Mouse (Mus musculus): ENCODE measurements at regions not wholly inside any gene's neighbourhood (a gene's known extent, or its start where the extent isn't known, plus 50 kb on each side); places are given as distances from the start of the nearest gene placed in this dataset.
"Not testable (repeated sequence)": the region's sequence is repeated elsewhere in the genome, so short reads cannot be mapped to it uniquely, and the experiment has no call there.

DNA sequence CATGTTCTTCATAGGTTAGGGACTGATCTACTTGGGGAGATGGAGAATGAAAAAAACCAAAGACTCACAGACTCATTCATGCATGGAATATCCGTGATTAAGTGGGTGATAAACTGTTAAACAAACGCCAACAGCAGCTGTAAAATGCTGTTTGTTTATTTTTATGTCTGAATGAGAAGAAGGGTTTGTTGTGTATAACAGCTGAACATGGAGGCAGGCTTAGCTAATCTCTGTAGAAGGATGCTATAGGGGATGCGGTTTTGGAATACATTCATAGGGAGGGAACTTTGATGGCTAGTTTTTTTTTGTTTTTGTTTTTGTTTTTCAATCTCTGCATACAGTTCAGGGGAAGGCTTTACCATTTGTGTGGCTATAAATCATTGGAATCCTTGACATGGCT, 977.1 kb upstream of the Cdh8 start:
- Histone ChIP-seq H3K4me2 (no peak overlapping the region), H3K9me3 (no peaks in the 10 kb centered on the region), H3K9ac (no peak overlapping the region), H3K4me3 (no peak overlapping the region), H3K36me3 (no peaks in the 10 kb centered on the region), H3K27ac (replicated peaks) (no peak overlapping the region), H3K27me3 (no peaks in the 10 kb centered on the region), H3K4me1 (replicated peaks) (no peaks in the 10 kb centered on the region)
- no peak for ATAC-seq (ENCODE audit: low FRiP score, low read depth)
- 80% methylated on average over 3 of the region's 3 CpGs for WGBS

GRCm38 (mm10) chr8:100367663-100368062, 951.4 kb upstream of the Cdh8 start:
- Histone ChIP-seq H3K27me3 (no peaks in the 10 kb centered on the region), H3K4me2 (no peak overlapping the region), H3K27ac (replicated peaks) (no peak overlapping the region), H3K9ac (no peak overlapping the region), H3K4me3 (no peak overlapping the region), H3K36me3 (no peaks in the 10 kb centered on the region), H3K9me3 (no peaks in the 10 kb centered on the region), H3K4me1 (replicated peaks) (no peaks in the 10 kb centered on the region)
- ATAC-seq (ENCODE audit: low FRiP score, low read depth): no peak

DNA sequence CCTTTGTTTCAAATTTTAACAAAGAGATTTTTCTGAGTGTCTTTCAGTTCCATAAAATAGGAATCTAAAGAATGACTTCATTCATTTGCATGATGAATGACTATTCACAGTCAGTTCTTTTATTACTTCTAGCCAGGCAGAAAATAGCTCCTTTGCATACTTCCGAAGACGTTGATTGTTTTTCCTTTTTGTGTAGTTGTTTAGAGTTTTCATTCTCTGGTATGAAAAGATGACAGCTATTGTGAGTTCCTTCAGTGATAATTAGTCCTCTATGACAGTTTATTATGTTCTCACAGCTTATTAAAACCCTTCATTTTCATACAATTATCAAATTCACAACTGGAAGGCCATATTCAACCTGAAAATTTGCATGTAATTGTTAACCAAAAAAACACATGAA, 946.5 kb upstream of the Cdh8 start:
- WGBS: 28% methylated on average over 2 of the region's 2 CpGs
- Histone ChIP-seq H3K36me3 (no peaks in the 10 kb centered on the region), H3K4me2 (no peak overlapping the region), H3K4me1 (replicated peaks) (no peaks in the 10 kb centered on the region), H3K9me3 (no peaks in the 10 kb centered on the region), H3K27ac (replicated peaks) (no peak overlapping the region), H3K9ac (no peak overlapping the region), H3K4me3 (no peak overlapping the region), H3K27me3 (no peaks in the 10 kb centered on the region)
- ATAC-seq (ENCODE audit: low FRiP score, low read depth): no peak

- H3K36me3 ChIP-seq; ATAC-seq (ENCODE audit: low FRiP score, low read depth); H3K27me3 ChIP-seq; H3K9me3 ChIP-seq; H3K9ac ChIP-seq; H3K4me1 ChIP-seq (replicated peaks); H3K4me3 ChIP-seq; H3K4me2 ChIP-seq; H3K27ac ChIP-seq (replicated peaks): not testable (repeated sequence)
- WGBS: 95% methylated on average over 15 of the region's 15 CpGs
Observed at GRCm38 (mm10) chr8:100360541-100360940, 944.3 kb upstream of the Cdh8 start.

GRCm38 (mm10) chr8:100334528-100334927, 918.3 kb upstream of the Cdh8 start:
- ATAC-seq (ENCODE audit: low FRiP score, low read depth): 0 out of 2 replicates have a peak, but pooled peaks have one; percentile 54
- H3K27ac ChIP-seq (replicated peaks): no peak overlapping the region
- no peaks in the 10 kb centered on the region for H3K9me3 ChIP-seq
- H3K4me1 ChIP-seq (replicated peaks): no peaks in the 10 kb centered on the region
- no peak overlapping the region for H3K4me3 ChIP-seq
- no peak overlapping the region for H3K9ac ChIP-seq
- no peaks in the 10 kb centered on the region for H3K36me3 ChIP-seq
- no peaks in the 10 kb centered on the region for H3K27me3 ChIP-seq
- 45% methylated on average over 2 of the region's 2 CpGs for WGBS
- H3K4me2 ChIP-seq: no peak overlapping the region

DNA sequence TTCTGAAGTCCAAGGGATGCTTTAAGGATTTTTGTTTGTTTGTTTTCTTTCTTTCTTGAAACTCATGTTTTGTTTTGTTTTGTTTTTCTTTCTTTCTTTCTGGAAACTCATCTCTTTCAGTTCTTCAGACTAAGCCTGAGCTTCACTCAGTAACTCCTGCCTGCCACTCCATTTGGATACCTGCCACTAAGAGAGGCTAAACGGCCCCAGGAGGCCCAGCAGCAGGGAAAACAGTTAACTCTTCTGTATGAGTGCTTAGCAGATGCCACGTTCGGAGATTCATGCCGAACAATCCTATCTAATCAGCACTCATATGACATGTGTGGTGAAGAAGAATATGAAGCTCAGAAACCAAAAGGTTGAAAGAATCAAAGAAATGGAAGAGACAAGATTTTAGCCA, 909.3 kb upstream of the Cdh8 start:
- H3K9me3 ChIP-seq: no peaks in the 10 kb centered on the region
- H3K27ac ChIP-seq (replicated peaks): no peak overlapping the region
- H3K9ac ChIP-seq: no peak overlapping the region
- ATAC-seq (ENCODE audit: low FRiP score, low read depth): no peak
- no peaks in the 10 kb centered on the region for H3K27me3 ChIP-seq
- no peaks in the 10 kb centered on the region for H3K36me3 ChIP-seq
- no peak overlapping the region for H3K4me3 ChIP-seq
- no peaks in the 10 kb centered on the region for H3K4me1 ChIP-seq (replicated peaks)
- no peak overlapping the region for H3K4me2 ChIP-seq
- WGBS: 53% methylated on average over 4 of the region's 4 CpGs

GRCm38 (mm10) chr8:100323471-100323870, 907.2 kb upstream of the Cdh8 start:
- Histone ChIP-seq H3K4me1 (replicated peaks) (no peaks in the 10 kb centered on the region), H3K27ac (replicated peaks) (no peak overlapping the region), H3K9ac (no peak overlapping the region), H3K4me2 (no peak overlapping the region), H3K27me3 (no peaks in the 10 kb centered on the region), H3K9me3 (peaks cover 3% of the 10 kb centered on the region; the same call in 1 of the 2 replicates), H3K36me3 (no peaks in the 10 kb centered on the region), H3K4me3 (no peak overlapping the region)
- WGBS: 67% methylated on average over 1 of the region's 1 CpGs
- ATAC-seq (ENCODE audit: low FRiP score, low read depth): no peak

DNA sequence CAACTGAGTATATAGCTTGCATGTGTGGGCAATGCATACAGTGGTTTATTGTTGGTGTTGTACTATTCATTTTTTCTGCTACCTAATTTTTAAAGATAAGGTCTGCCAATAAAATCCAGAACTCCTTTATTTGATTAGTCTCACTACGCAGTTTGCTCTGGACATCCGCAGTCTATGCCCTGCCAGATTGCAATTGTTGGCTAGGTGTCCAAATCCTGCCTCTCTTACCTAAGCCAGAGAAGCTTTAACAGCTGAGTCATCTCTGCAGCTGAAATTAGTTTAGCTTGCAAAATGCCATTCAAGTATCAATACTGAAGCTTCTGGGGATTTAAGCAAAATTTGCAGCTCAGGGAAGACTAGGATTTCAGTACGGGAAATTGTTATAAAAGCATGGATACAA, 881.9 kb upstream of the Cdh8 start:
- no peak overlapping the region for H3K9ac ChIP-seq
- no peaks in the 10 kb centered on the region for H3K4me1 ChIP-seq (replicated peaks)
- H3K4me3 ChIP-seq: no peak overlapping the region
- 88% methylated on average over 3 of the region's 3 CpGs for WGBS
- H3K27ac ChIP-seq (replicated peaks): no peak overlapping the region
- no peak overlapping the region for H3K4me2 ChIP-seq
- ATAC-seq (ENCODE audit: low FRiP score, low read depth): no peak
- no peaks in the 10 kb centered on the region for H3K9me3 ChIP-seq
- no peaks in the 10 kb centered on the region for H3K27me3 ChIP-seq
- no peaks in the 10 kb centered on the region for H3K36me3 ChIP-seq

DNA sequence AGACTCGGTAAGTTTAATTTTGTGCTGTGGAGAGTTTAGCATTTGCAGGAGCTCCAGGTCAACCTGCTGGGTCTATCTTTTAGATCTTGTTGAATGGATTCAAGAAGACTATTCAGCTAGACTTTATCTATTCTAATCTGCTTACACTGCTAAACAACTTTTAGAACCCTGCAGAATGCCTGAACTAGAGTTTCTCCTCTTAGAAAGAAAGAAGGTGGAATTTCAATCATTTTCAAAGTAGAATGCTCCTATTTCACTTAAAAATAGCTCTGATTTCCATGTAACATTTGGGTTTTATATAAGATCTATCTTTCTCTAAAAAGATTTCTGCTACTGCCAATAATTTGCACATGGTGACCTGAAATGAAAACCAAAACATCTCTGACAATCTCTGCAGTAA, 876.3 kb upstream of the Cdh8 start:
- 83% methylated on average over 1 of the region's 1 CpGs for WGBS
- no peak for ATAC-seq (ENCODE audit: low FRiP score, low read depth)

DNA sequence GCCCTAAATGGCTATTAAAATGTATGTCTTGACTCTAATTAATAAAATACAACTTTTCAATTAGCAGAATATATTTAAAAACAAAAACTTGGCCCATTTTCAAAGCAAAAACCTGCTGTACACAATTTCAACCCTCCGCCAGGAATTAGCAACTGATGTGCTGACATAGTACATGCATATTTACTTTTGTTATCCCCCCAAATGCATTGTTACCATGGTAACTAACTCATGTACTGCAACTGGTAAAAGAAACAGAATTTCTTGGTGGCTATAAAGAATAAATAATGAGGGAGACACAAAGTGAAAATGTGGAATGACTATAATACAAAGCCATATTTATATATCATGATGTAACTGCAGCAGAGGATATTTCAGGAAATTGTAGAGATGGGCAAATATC, 875.7 kb upstream of the Cdh8 start:
- WGBS: 40% methylated on average over 1 of the region's 1 CpGs
- H3K9ac ChIP-seq: no peak overlapping the region
- no peaks in the 10 kb centered on the region for H3K9me3 ChIP-seq
- no peak overlapping the region for H3K4me3 ChIP-seq
- no peak overlapping the region for H3K4me2 ChIP-seq
- ATAC-seq (ENCODE audit: low FRiP score, low read depth): no peak
- no peaks in the 10 kb centered on the region for H3K27me3 ChIP-seq
- H3K36me3 ChIP-seq: no peaks in the 10 kb centered on the region
- no peak overlapping the region for H3K27ac ChIP-seq (replicated peaks)
- H3K4me1 ChIP-seq (replicated peaks): no peaks in the 10 kb centered on the region

More for the DNA sequence above, 876.3 kb upstream of the Cdh8 start:
- Histone ChIP-seq H3K9ac (no peak overlapping the region), H3K36me3 (no peaks in the 10 kb centered on the region), H3K4me2 (no peak overlapping the region), H3K9me3 (no peaks in the 10 kb centered on the region), H3K27ac (replicated peaks) (no peak overlapping the region), H3K27me3 (no peaks in the 10 kb centered on the region), H3K4me3 (no peak overlapping the region), H3K4me1 (replicated peaks) (no peaks in the 10 kb centered on the region)
